Mouse (Mus musculus): ENCODE results near the gene Nkain2.
A peak's percentile ranks its signal among the peaks of the same experiment; 100 is the strongest.

The Nkain2 gene

GRCm38 (mm10) chr10:32576559-32577275 lies 313.5 kb downstream of the Nkain2 start:
- DNase-seq: no peak

- DNase-seq: no peak
Measured at GRCm38 (mm10) chr10:32557673-32558072, 332.6 kb downstream of the Nkain2 start.

GRCm38 (mm10) chr10:32536057-32536456 lies 354.2 kb downstream of the Nkain2 start:
- DNase-seq: no peak

GRCm38 (mm10) chr10:32510821-32511220 lies 379.4 kb downstream of the Nkain2 start:
- no peak for DNase-seq

- no peak for DNase-seq
Measured at GRCm38 (mm10) chr10:32494591-32495182, 395.6 kb downstream of the Nkain2 start.

GRCm38 (mm10) chr10:32493600-32493999 lies 396.7 kb downstream of the Nkain2 start:
- DNase-seq: no peak

- peak; percentile 6 to 9 for DNase-seq
Measured at GRCm38 (mm10) chr10:32462726-32463125, 427.5 kb downstream of the Nkain2 start.

- DNase-seq: no peak
Measured at GRCm38 (mm10) chr10:32439932-32440519, 450.2 kb downstream of the Nkain2 start.

GRCm38 (mm10) chr10:32414228-32414627 lies 476.0 kb downstream of the Nkain2 start:
- DNase-seq: no peak

GRCm38 (mm10) chr10:32411331-32411730 lies 478.9 kb downstream of the Nkain2 start:
- DNase-seq: no peak

GRCm38 (mm10) chr10:32400961-32401360 lies 489.3 kb downstream of the Nkain2 start:
- no peak for DNase-seq

- no peak for DNase-seq
Measured at GRCm38 (mm10) chr10:32393859-32394521, 496.3 kb downstream of the Nkain2 start.

- DNase-seq: no peak
Measured at GRCm38 (mm10) chr10:32393326-32393725, 496.9 kb downstream of the Nkain2 start.

GRCm38 (mm10) chr10:32312754-32313153 lies 577.5 kb downstream of the Nkain2 start:
- no peak for DNase-seq

- no peak for DNase-seq
Measured at GRCm38 (mm10) chr10:32301024-32301597, 589.2 kb downstream of the Nkain2 start.

- DNase-seq: no peak
Measured at GRCm38 (mm10) chr10:32290487-32290886, 599.8 kb downstream of the Nkain2 start.

GRCm38 (mm10) chr10:32283690-32284089 lies 606.6 kb downstream of the Nkain2 start:
- DNase-seq: no peak

GRCm38 (mm10) chr10:32243266-32243882 lies 646.9 kb downstream of the Nkain2 start:
- DNase-seq: no peak

GRCm38 (mm10) chr10:32241168-32241567 lies 649.1 kb downstream of the Nkain2 start:
- DNase-seq: no peak

GRCm38 (mm10) chr10:32182951-32183350 lies 707.3 kb downstream of the Nkain2 start:
- no peak for DNase-seq

GRCm38 (mm10) chr10:32091354-32091753 lies 798.9 kb downstream of the Nkain2 start:
- no peak for DNase-seq

- no peak for DNase-seq
Measured at GRCm38 (mm10) chr10:32060396-32060795, 829.9 kb downstream of the Nkain2 start.

GRCm38 (mm10) chr10:32058251-32058650 lies 832.0 kb downstream of the Nkain2 start:
- no peak for DNase-seq
